Mouse (Mus musculus): ENCODE measurements around the gene Pced1b. TPM values are rescaled to one million over a fixed set of nuclear protein-coding genes. Genes with fewer than 3 reads are reported as not detected.

The Pced1b gene
- 52.9 TPM for polyA plus RNA-seq (2017; shearing (Covaris generic))

DNA sequence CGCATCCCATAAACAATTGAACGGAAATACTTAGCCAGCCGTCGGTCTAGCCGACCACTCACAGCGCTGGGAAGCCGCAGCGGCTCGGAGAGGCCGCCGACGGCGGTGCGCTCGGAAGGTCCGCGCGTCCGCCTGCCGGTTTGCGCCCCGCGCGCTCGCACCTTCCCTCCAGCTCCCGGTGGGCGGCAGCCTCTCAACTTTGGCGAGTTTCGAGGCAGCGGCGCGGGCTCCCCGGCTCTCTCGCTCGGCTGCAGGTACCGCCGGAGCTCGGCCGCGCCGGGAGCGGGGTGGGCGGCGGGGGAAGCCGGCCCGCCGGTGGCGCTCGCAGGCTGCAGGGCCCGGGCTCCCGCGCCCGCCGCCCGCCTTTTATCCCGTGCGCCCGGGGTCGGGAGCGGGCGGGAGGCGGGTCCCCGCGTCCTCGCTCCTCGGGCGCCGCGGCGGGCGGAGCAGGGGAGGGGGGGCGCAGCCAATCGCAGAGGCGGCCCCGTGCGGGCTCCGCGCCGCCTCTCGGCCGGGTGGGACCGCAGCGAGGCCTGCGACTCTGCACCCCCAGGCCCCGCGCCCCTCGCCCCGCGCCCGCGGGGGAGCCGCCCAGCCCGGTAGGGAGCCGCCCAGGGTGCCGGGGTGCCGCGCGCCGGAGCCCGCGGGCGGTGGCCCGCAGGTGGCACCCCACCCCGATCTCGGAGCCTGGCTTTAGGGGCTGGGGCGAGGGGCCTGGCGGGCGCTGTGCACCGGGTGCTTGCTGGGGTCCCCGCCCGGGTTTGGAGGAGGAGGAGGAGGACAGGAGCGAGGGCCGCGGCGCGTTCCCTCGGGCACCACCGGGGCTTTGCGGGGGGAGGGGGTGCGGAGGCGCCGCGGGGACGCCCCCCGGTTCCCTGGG, at the start of gene Pced1b, which contains the start of gene Amigo2:
Gene Pced1b, plus strand, starts transcription at position 197 of the 880 bp plus-strand sequence.
Gene Amigo2, minus strand, starts transcription at position 377 of the 880 bp plus-strand sequence.

Other genes starting within 250 kb of the Pced1b start
- gene Slc38a4, start 191.2 kb upstream of the Pced1b start, polyA plus RNA-seq (2017; shearing (Covaris generic)): 0.09 TPM
- gene Amigo2, start 180 bp downstream of the Pced1b start, polyA plus RNA-seq (2017; shearing (Covaris generic)): 7.9 TPM

Data from effector memory CD4-positive, alpha-beta T cell, adult 5 months (primary cell).